Mouse (Mus musculus) embryonic stem cell, embryonic (primary cell): Measurements from ENCODE around the gene Fbxo6.

ENCODE experiments used
- CTCF ChIA-PET, 4 experiments: fragments of 300-600 bp in 2 of 4; fragments of 350-600 bp in 2 of 4; sonication (Branson Sonifier 250); formaldehyde crosslinking; loops; one replicate each; lab custom pipeline; 2022; ENCODE audit warnings: inconsistent platforms in 2 of 4; lab: Charles Lee
- POLR2A ChIA-PET, 4 experiments: fragments of 300-600 bp in 2 of 4; fragments of 350-600 bp in 2 of 4; sonication (Branson Sonifier 250); formaldehyde crosslinking; loops; one replicate each; lab custom pipeline; 2022; ENCODE audit warnings: antibody characterized with exemption in 4 of 4, inconsistent platforms in 1 of 4; lab: Charles Lee

Fbxo6 gene

GRCm38 (mm10) chr4:148150953-148151266, 1.0 kb downstream of the Fbxo6 start:
- ChIA-PET CTCF (interaction anchor here (0.7 to 2.3 kb wide), 7 partner anchors 9 to 36 kb away, joined by 3 to 20 read pairs (median 9); partner anchors contain the start of genes Fbxo2 (in 1 of the 4) and Fbxo44 (in 1 of the 4)), POLR2A (interaction anchor here in 3 of 4 experiments (0.6 to 8.0 kb wide), 16 partner anchors 8 to 1902 kb away, joined by 3 to 141 read pairs (median 6); partner anchors contain the start of genes Fbxo2 (in 2 of the 3), Fbxo44 (in 2 of the 3) and Agtrap (in 1 of the 3))

GRCm38 (mm10) chr4:148150242-148150641, 1.7 kb downstream of the Fbxo6 start:
- POLR2A ChIA-PET: interaction anchor here (0.5 to 8.0 kb wide), 18 partner anchors 8 to 75 kb away, joined by 3 to 141 read pairs (median 6); partner anchors contain the start of genes Fbxo2 (in 2 of the 4) and Fbxo44 (in 2 of the 4)
- CTCF ChIA-PET: interaction anchor here in 2 of 4 experiments (0.7 to 2.3 kb wide), 7 partner anchors 10 to 35 kb away, joined by 3 to 21 read pairs (median 5); partner anchors contain the start of genes Fbxo2 (in 1 of the 2) and Fbxo44 (in 1 of the 2)

GRCm38 (mm10) chr4:148149540-148149939, 2.4 kb downstream of the Fbxo6 start:
- POLR2A ChIA-PET: interaction anchor here (0.5 to 8.0 kb wide), 32 partner anchors 8 to 477 kb away, joined by 3 to 141 read pairs (median 3); partner anchors contain the start of genes Fbxo2 (in 4 of the 4), Fbxo44 (in 4 of the 4), Clcn6 (in 1 of the 4) and Mthfr (in 1 of the 4)
- CTCF ChIA-PET: interaction anchor here (0.6 to 2.0 kb wide), 12 partner anchors 9 to 281 kb away, joined by 3 to 21 read pairs (median 3); partner anchors contain the start of gene Disp3 (in 1 of the 4)

DNA sequence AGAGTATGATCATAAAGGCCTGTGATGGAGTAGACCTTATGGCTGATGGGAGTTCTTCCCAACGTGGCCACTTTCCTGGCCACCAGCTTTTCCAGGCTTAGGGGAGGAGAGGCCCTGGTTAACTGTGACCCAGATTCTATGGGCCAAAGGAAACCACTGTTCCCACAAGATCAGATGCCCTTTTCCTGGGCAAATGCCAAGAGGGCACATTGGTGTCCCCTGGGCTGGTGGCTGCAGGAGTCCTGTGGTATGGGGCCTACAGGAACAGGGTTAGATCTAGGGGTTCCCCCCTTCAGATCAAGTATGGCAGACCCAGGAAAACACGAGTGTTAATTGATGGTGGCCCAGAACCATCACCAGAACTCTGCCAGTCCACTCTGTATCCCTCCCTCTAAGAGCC, 4.2 kb downstream of the Fbxo6 start:
- ChIA-PET CTCF (interaction anchor here in 1 of 4 experiments (0.5 kb wide), 1 partner anchor 123 kb away, joined by 3 read pairs; no protein-coding TSS in a partner anchor), POLR2A (interaction anchor here in 3 of 4 experiments (0.8 to 8.0 kb wide), 10 partner anchors 6 to 55 kb away, joined by 3 to 141 read pairs (median 3); partner anchors contain the start of genes Fbxo2 (in 1 of the 3) and Fbxo44 (in 1 of the 3))

DNA sequence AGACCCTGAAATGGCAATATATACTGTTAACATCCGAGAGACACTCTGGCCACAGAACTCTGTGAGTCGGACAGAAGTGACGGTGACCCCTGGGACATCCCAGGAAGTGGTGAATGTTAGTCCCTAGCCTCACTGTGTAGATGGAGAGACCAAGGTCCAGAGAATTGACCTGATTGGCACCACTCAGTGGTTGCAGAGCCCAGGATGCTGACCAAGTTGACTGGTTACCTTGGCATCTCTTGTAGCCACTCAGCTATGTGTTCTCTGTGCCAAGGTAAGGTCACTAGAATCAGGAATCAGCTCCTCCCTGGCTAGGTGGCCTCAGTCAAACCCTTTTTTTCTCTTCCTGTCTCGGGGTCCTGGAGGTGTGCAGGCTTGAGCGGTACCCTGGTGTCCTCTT, 8.2 kb downstream of the Fbxo6 start:
- ChIA-PET CTCF (interaction anchor here (0.6 to 1.8 kb wide), 9 partner anchors 10 to 190 kb away, joined by 3 to 6 read pairs (median 4); no protein-coding TSS in a partner anchor), POLR2A (interaction anchor here in 2 of 4 experiments (1.0 to 9.4 kb wide), 8 partner anchors 7 to 105 kb away, joined by 3 to 141 read pairs (median 7); partner anchors contain the start of genes Fbxo2 (in 2 of the 2), Fbxo44 (in 2 of the 2), Fbxo6 (in 2 of the 2) and Clcn6 (in 1 of the 2))

DNA sequence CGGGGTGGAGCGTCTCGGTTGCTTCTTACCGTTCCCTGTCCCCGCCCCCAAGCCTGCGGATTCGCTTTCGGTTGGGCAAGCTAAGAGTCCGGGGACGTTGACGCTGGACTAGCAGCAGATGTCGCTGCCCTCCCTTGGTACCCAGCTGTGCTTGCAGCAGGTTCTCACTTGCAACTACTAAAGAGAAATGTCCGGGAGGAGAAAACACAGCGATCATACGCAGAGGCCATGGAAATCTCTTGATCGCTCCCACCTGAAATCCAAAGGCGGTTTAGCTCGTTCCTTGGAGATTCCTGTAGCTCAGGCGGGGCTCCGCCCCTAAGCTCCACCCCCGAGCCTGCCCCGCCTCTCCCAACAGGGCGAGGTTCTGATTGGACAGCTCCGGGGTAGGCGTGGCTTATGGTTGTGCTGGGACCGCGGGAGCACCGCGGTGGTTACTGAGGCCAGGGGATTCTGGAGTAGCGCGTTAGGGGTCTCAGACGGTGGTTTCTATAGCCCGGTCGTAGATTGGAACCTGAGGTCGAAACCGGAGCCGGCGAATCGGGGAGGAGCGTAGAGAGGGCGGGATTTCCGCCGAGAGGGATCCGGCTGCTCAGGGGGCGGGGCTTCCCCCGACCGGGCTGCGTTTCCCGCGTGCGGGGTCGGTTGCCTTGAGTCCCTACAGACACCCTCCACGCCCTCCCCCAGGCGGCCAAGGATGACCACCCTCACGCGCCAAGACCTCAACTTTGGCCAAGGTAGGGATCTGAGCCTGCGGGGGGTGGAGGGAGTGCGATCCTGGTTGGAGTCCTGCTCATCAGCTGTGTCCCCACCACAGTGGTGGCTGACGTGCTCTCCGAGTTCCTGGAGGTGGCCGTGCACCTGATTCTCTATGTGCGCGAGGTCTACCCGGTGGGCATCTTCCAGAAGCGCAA, 11.6 kb downstream of the Fbxo6 start:
- CTCF ChIA-PET: interaction anchor here (0.5 to 2.7 kb wide), 48 partner anchors 9 to 289 kb away, joined by 3 to 29 read pairs (median 5); partner anchors contain the start of genes Fbxo2 (in 3 of the 4), Fbxo44 (in 3 of the 4), Fbxo6 (in 3 of the 4) and Disp3 (in 2 of the 4)

DNA sequence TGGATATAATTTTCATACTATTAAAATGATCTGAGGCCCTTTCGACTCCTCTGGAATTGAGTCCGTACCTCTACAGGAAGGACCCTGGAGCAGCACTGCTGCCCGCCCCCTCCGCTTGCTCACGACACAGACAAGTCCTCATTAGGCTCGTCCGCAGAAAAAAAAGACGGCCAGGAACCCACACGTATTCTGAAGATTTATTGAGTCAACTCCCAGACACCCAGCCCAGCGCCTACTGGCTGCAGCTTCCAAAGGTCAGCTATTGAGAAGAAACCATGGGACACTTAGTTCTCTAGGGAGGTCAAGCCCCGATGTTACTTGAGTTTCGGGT, 12.2 kb downstream of the Fbxo6 start:
- POLR2A ChIA-PET: interaction anchor here (0.6 to 9.4 kb wide), 53 partner anchors 8 to 487 kb away, joined by 3 to 141 read pairs (median 4); partner anchors contain the start of genes Fbxo6 (in 4 of the 4), Draxin (in 3 of the 4), Fbxo2 (in 3 of the 4) and Fbxo44 (in 3 of the 4)

More for the DNA sequence above, 11.6 kb downstream of the Fbxo6 start:
- POLR2A ChIA-PET: interaction anchor here (0.6 to 9.4 kb wide), 59 partner anchors 9 to 487 kb away, joined by 3 to 141 read pairs (median 4); partner anchors contain the start of genes Fbxo6 (in 4 of the 4), Draxin (in 3 of the 4), Fbxo2 (in 3 of the 4) and Fbxo44 (in 3 of the 4)

GRCm38 (mm10) chr4:148137503-148137902, 14.4 kb downstream of the Fbxo6 start:
- ChIA-PET POLR2A (interaction anchor here in 3 of 4 experiments (0.6 to 7.6 kb wide), 3 partner anchors 12 to 15 kb away, joined by 3 to 79 read pairs (median 4); partner anchors contain the start of gene Fbxo6 (in 2 of the 3)), CTCF (interaction anchor here in 2 of 4 experiments (1.0 to 1.3 kb wide), 4 partner anchors 14 to 21 kb away, joined by 3 to 4 read pairs (median 3); partner anchors contain the start of gene Fbxo6 (in 1 of the 2))

More for the DNA sequence above, 12.2 kb downstream of the Fbxo6 start:
- CTCF ChIA-PET: interaction anchor here (0.5 to 2.7 kb wide), 43 partner anchors 8 to 289 kb away, joined by 3 to 29 read pairs (median 6); partner anchors contain the start of genes Fbxo2 (in 3 of the 4), Fbxo44 (in 3 of the 4), Fbxo6 (in 3 of the 4) and Draxin (in 2 of the 4)

DNA sequence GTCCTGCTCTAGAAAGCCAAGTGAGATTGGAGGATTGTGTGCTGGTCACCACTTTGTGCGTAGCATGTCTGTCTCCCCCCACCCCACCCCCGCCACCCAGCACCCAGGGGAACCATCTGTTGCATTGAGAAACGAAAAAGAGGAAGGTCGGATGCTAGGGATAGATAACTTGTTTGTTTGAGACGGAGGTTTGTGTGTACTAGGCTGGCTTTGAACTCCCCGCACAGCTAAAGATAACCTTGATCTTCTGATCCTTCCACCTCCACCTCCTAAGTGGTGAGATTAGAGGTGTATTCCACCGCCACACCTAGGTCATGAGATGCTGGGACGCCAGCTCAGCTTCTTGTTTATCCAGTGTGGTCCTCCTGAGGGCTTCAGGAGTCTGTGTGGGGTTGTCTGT, 17.0 kb downstream of the Fbxo6 start:
- ChIA-PET CTCF (interaction anchor here in 2 of 4 experiments (0.7 to 1.1 kb wide), 3 partner anchors 16 to 476 kb away, joined by 3 to 15 read pairs (median 4); no protein-coding TSS in a partner anchor), POLR2A (interaction anchor here in 2 of 4 experiments (1.0 to 1.7 kb wide), 3 partner anchors 9 to 34 kb away, joined by 3 to 5 read pairs (median 3); partner anchors contain the start of gene Fbxo6 (in 1 of the 2))

DNA sequence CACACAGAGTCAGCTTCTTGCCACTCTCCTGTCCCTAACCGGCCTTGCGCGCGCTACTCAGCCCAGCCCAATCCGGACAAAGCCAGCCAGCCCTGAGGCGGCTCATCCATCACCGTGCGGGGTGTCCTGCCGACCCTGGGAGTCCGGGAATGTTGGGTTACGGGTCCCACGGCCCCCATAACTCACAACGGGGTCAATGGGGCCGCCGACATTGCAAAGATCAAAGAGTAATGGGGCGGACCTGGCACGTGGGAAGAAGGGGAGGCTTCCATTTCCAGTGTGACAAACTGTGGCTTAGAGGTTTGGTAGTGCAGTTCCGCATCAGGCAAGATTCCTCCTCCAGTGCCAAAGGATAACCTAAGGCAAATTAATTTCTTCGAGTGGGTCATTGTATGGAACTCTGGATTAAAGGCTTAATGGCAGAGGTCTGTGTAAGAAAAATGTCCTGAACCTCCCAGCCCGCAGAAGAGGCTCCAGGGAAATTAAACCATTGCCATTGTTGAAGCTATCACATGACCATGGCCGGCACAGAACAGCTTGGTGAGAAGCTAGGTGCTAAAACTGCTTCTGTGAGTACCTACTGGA, 20.4 kb downstream of the Fbxo6 start:
- ChIA-PET CTCF (interaction anchor here (0.6 to 3.8 kb wide), 11 partner anchors 8 to 730 kb away, joined by 3 to 22 read pairs (median 4); partner anchors contain the start of gene Fbxo6 (in 1 of the 4)), POLR2A (interaction anchor here in 3 of 4 experiments (0.5 to 2.3 kb wide), 11 partner anchors 8 to 198 kb away, joined by 3 to 15 read pairs (median 3); partner anchors contain the start of genes Fbxo2 (in 2 of the 3), Fbxo44 (in 2 of the 3) and Fbxo6 (in 1 of the 3))

DNA sequence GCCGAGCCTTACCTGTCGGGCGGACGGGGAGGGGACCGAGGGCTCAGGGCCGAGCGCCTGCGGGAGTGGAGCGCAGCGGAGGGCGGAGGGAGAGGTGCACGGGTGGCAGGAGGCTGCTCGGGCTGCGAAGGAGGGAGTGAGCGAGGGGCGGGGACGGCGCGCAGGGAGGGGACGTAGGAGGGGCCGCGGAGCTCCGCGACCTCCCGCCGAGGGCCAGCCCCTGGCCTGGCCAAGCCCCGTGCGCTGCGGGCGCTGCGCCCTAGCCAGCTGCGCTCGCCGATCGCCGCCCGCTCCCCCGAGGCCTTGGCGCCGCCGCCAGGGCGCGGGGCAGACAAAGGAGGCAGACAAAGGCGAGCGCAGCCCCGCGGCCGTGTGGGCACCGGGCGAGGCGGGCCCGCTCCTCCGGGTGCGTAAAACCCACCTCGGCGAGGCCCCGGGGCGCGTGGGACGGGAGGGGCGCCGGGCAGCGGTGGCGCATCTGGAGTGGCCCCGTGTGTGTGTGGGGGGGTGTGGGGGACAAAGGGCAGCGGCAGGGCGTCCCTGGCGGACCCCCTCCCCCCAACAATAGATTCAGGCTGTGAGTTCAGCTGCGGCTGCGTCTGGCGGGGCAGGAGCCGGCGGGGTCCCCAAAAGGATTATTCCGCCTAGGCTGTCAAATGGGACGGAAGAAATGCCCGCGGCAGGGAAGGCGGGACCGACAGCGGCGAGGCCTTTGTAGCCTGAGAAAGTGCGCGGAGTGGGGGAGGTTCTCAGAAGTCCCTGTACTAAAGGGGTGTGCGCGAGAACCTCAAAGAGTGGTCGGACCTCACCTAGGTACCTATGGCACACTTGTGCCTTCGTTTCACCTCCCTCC, 21.2 kb downstream of the Fbxo6 start, which contains the start of gene Draxin:
Gene Draxin, minus strand, starts transcription at position 138 of the 853 bp plus-strand sequence.
- CTCF ChIA-PET: interaction anchor here (0.6 to 3.8 kb wide), 15 partner anchors 9 to 157 kb away, joined by 3 to 22 read pairs (median 4); partner anchors contain the start of genes Fbxo6 (in 3 of the 4) and Disp3 (in 1 of the 4)
- POLR2A ChIA-PET: interaction anchor here (0.6 to 2.3 kb wide), 15 partner anchors 9 to 37 kb away, joined by 3 to 15 read pairs (median 3); partner anchors contain the start of genes Fbxo2 (in 2 of the 4), Fbxo44 (in 2 of the 4) and Fbxo6 (in 2 of the 4)

- ChIA-PET POLR2A (interaction anchor here (0.8 to 2.3 kb wide), 10 partner anchors 9 to 38 kb away, joined by 3 to 15 read pairs (median 5); partner anchors contain the start of genes Fbxo6 (in 2 of the 4), Fbxo2 (in 1 of the 4) and Fbxo44 (in 1 of the 4)), CTCF (interaction anchor here in 3 of 4 experiments (0.5 to 3.8 kb wide), 12 partner anchors 10 to 158 kb away, joined by 3 to 22 read pairs (median 4); partner anchors contain the start of genes Fbxo6 (in 3 of the 3) and Disp3 (in 1 of the 3))
These were observed 21.8 kb downstream of the Fbxo6 start, which contains the start of gene Mad2l2 for GRCm38 (mm10) chr4:148130133-148130532. Gene Mad2l2, plus strand, starts transcription at chr4:148130384.

DNA sequence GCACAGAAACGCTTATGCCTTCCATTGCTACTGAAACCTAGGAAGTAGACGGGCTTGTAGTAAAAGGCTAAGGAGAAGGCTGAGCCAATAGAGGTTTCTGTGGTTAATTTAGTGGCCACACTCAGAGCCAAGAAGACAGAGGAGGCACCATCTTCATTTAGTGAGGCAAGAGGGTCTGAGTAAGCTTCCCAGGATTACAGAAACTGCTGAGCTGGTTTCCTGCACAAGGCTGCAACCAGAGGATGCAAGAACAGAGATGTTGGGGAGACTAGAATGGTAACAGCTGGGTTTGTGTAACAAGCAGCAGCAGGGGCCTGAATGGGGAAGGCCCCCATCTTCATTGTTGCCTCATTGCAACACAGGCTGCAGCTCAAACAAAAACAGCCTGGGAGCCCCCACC, 23.3 kb downstream of the Fbxo6 start:
- ChIA-PET CTCF (interaction anchor here in 3 of 4 experiments (0.6 to 3.8 kb wide), 6 partner anchors 10 to 14 kb away, joined by 3 to 17 read pairs (median 5); no protein-coding TSS in a partner anchor), POLR2A (interaction anchor here in 1 of 4 experiments (1.3 to 2.1 kb wide), 2 partner anchors 23 to 25 kb away, joined by 4 to 8 read pairs; partner anchors contain the start of gene Fbxo6)

- POLR2A ChIA-PET: interaction anchor here in 1 of 4 experiments (1.3 kb wide), 1 partner anchor 26 kb away, joined by 4 read pairs; no protein-coding TSS in a partner anchor
- CTCF ChIA-PET: interaction anchor here in 2 of 4 experiments (0.9 to 2.3 kb wide), 4 partner anchors 9 to 15 kb away, joined by 3 to 7 read pairs (median 5); no protein-coding TSS in a partner anchor
These were observed 23.7 kb downstream of the Fbxo6 start for GRCm38 (mm10) chr4:148128241-148128640.
